Mouse (Mus musculus) left cerebral cortex, adult 18-20 months (tissue): ENCODE measurements around the gene Klhl11. TPM values are rescaled to one million over a fixed set of nuclear protein-coding genes. Genes with fewer than 3 reads are reported as not detected.

Experiments used
- DNase-seq, 2 experiments: peaks; one replicate each; pipeline ENCODE4 v3.0.0; 2021 to 2022; ENCODE audit warnings: low spot score in 2 of 2, mixed read lengths in 1 of 2
- microRNA-seq, 2 experiments: library from miRNA; unstranded; fragments of <30 nt; microRNA quantifications; one replicate each; pipeline ENCODE4 v1.2.0; 2021
- total RNA-seq, 2 experiments: library from RNA; stranded (reverse); gene quantifications; 2 replicates each; pipeline ENCODE4 v1.2.3; 2021

Gene Klhl11
- total RNA-seq, 2 experiments from 2014 or later, result 104 to 106 TPM

DNA sequence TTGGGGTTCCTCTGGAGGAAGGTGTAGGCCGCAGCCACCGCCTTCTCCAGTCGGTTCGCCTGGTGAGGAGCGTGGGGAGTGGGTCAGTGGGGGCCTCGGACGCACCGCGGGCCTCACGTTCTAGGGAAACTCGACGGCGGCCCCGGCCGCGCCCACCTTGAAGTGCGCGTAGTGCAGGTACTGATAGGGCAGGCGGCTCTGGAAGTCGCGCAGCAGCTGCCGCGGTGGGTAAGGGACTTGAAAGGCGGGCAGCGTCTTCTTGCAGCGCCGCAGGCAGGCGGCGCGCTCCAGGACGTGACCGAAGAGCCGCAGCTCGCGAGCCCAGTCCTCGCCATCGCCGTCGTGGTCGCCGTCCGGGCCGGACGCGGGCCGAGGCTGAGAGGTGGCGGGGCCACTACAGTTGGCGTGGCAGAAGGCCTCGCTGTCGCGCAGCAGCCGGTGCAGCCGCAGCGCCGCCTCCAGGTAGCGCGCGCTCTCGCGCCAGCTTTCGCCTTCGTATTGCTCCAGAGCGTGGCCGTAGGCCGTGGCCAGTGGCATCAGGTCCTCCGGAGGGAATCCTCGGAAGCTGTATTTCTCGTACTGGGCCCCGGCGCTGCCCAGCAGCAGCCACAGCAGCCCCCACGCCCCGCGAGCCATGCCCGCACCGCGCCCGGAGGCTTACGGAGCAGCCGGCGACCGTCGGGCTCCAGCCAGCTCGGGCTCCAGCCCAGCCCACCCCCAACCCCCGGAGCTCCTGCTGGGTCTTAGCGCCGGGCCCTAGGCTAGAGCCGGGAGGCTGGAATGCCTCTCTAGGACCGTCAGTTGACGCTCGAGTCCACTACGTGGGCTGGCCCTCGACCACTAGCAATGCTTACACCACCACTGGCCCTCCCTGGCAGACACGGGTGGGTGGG, 58.3 kb downstream of the Klhl11 start, which contains the start of gene P3h4:
Gene P3h4, minus strand, starts transcription at position 816 of the 893 bp plus-strand sequence.
- peak; percentile 68 to 77 for DNase-seq

DNA sequence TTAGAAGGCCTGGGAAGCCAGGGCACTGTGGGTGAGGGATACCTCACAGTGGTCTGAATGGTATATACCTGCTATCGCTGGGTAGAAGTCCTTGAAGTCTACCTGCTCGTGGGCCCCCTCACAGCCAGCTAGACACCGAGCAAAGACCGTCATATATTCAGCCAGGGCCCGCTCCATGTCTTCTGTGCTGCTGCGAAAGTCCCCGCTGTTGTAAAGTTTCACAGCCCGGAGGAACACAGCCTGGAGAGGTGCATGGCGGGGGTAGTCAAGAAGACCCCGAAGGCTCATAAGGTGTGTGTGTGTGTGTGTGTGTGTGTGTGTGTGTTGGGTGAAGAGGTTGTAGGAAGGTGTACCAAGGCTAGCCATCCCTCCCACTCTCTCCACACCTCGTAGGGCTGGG, 59.0 kb downstream of the Klhl11 start:
- no peak for DNase-seq

Small RNA genes lying within 50 kb of the gene (microRNA-seq; reads per million reads assigned to microRNA genes)
- gene Gm27374 (0 reads per million in 2 experiments), gene Mir7116 (0 to 0.63 reads per million in 2 experiments)

Other genes with a start within 250 kb of the Klhl11 start
- not detected for gene Krt16, start 223.8 kb downstream of the Klhl11 start, total RNA-seq
- under 1 TPM in 1 of 2 experiments, not detected in 1; 0.28 TPM for gene Krt17, start 211.7 kb downstream of the Klhl11 start, total RNA-seq
- under 1 TPM in 1 of 2 experiments, not detected in 1; 0.35 TPM for gene Krt42, start 202.9 kb downstream of the Klhl11 start, total RNA-seq
- gene Eif1, start 152.9 kb downstream of the Klhl11 start, total RNA-seq, result 100 to 1,000 TPM; 831 to 849 TPM
- not detected for gene Gast, start 138.3 kb downstream of the Klhl11 start, total RNA-seq
- 100 to 1,000 TPM; 147 to 179 TPM for gene Hap1, start 116.6 kb downstream of the Klhl11 start, total RNA-seq
- gene Jup, start 75.0 kb downstream of the Klhl11 start, total RNA-seq, result 10 to 100 TPM; 47.2 to 49.3 TPM
- gene P3h4, start 57.9 kb downstream of the Klhl11 start, total RNA-seq, result 10 to 100 TPM; 10.4 to 11.3 TPM
- gene Fkbp10, start 57.0 kb downstream of the Klhl11 start, total RNA-seq, result 1 to 10 TPM; 4.3 to 6.6 TPM
- gene Nt5c3b, start 30.9 kb downstream of the Klhl11 start, total RNA-seq, result 10 to 100 TPM; 47.2 to 53.8 TPM
- gene Klhl10, start 30.8 kb downstream of the Klhl11 start, total RNA-seq, result 1 to 10 TPM in 1 of 2 experiments, under 1 TPM in 1; 0.82 to 1.2 TPM
- 100 to 1,000 TPM; 133 to 140 TPM for gene Acly, start 55.3 kb upstream of the Klhl11 start, total RNA-seq
- 1 to 10 TPM in 1 of 2 experiments, under 1 TPM in 1; 0.98 to 1.5 TPM for gene Ttc25, start 72.9 kb upstream of the Klhl11 start, total RNA-seq
- 100 to 1,000 TPM in 1 of 2 experiments, 10 to 100 TPM in 1; 92.4 to 131 TPM for gene Cnp, start 102.2 kb upstream of the Klhl11 start, total RNA-seq
- 10 to 100 TPM; 11.7 to 13.0 TPM for gene Nkiras2, start 146.5 kb upstream of the Klhl11 start, total RNA-seq
- gene Dnajc7, start 147.4 kb upstream of the Klhl11 start, total RNA-seq, result 100 to 1,000 TPM; 258 to 267 TPM
- gene Zfp385c, start 219.7 kb upstream of the Klhl11 start, total RNA-seq, result under 1 TPM; 0.35 to 0.66 TPM
- 1 to 10 TPM; 1.8 to 2.4 TPM for gene Dhx58, start 231.5 kb upstream of the Klhl11 start, total RNA-seq
- gene Kat2a, start 239.7 kb upstream of the Klhl11 start, total RNA-seq, result 10 to 100 TPM; 63.2 to 63.3 TPM
- not detected for gene Hspb9, start 241.1 kb upstream of the Klhl11 start, total RNA-seq